Mouse (Mus musculus) olfactory bulb, adult 2 months (tissue): Measurements from ENCODE around the gene Crcp.

Source experiments
- CTCF ChIP-seq: fragments of 200-500 bp; IDR thresholded peaks from 2 replicates; pipeline ENCODE4 v1.5.1; 2012; ENCODE audit warnings: low read depth, mild to moderate bottlenecking, low read length, moderate library complexity; ENCODE audit not compliant: insufficient read depth
- POLR2A ChIP-seq: fragments of 200-500 bp; IDR thresholded peaks from 2 replicates; pipeline ENCODE4 v1.6.1; 2012; ENCODE audit warnings: mild to moderate bottlenecking, low read depth, low read length, moderate library complexity; ENCODE audit not compliant: insufficient read depth

DNA sequence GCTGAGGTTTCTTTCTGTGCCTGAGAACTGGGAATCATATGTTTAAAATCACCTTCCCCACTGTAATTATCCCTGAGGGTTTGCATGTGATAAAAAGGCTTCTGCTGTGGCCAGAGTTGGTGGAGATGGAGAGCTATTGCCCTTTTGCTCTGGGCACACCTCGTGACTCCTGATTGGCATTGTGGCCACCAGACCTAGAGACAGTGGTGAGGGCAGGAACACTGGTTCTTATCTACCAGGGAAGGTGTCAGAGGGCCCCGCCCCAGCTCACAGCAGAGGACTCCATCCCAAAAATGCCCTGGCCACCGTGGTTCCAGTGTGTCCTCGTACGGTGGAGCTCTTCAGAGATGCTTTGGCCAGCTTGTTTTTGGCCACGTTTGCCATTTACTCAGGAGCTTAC lies 23.9 kb downstream of the Crcp start:
- no peak for TF ChIP-seq CTCF
- no peak for TF ChIP-seq POLR2A
